Mouse (Mus musculus): ENCODE results near the gene Cnbd2.

DNA sequence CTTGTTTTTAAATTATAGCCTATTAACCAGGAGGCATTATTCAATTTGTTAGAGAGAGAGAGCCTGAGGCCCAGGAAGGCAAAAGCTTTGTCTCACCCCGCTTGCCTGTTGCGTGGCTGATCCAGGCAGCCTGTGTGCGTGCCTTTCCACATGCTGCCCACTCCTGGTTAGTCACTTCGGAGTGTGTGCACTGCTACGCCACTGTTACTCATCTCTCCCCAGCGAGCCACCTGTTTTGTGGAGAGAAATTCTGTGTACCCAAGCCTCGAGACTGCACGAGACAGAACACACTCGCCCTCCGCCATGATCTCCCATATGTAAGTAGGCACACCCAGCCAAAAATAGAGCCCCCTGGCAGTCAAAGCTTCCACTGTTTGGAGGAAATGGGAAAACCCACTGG is 67.8 kb downstream of the Cnbd2 start:
- TF ChIP-seq CTCF (IDR thresholded peaks at IDR 0.05; ENCODE audit: extremely low read depth, insufficient read depth, insufficient read length, insufficient replicate concordance) (no peak), POLR2A (IDR thresholded peaks at IDR 0.05; ENCODE audit: low read depth, low read length) (no peak)

All from spleen, adult 2 months (tissue).